Mouse (Mus musculus): ENCODE data around the gene Clspn.

DNA sequence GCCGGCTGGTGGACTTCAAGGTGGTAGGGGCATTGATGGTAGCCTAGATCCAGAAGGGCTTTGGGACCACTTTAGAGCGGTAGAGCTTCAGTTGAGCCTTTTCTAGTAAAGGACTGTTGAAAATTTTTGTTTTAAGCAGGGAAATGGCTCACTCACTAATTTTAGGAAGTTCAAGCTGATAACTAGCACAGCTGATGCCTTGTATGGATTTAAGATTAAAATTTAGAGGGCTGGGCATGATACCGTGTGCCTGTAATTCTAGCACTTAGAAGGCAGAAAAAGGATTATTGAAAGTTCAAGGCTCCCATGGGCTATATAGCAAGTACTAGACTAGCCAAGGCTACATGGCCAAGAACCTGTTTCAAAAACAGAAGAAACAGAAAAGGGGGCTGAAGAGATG is 13.0 kb downstream of the Clspn start:
- no peak for TF ChIP-seq CTCF (IDR thresholded peaks at IDR 0.05; ENCODE audit: low read depth, low read length)
- TF ChIP-seq POLR2A (IDR thresholded peaks at IDR 0.05; ENCODE audit: insufficient read depth, low read length): no peak
